Mouse (Mus musculus): ENCODE results near the gene Zdhhc6.

The Zdhhc6 gene

DNA sequence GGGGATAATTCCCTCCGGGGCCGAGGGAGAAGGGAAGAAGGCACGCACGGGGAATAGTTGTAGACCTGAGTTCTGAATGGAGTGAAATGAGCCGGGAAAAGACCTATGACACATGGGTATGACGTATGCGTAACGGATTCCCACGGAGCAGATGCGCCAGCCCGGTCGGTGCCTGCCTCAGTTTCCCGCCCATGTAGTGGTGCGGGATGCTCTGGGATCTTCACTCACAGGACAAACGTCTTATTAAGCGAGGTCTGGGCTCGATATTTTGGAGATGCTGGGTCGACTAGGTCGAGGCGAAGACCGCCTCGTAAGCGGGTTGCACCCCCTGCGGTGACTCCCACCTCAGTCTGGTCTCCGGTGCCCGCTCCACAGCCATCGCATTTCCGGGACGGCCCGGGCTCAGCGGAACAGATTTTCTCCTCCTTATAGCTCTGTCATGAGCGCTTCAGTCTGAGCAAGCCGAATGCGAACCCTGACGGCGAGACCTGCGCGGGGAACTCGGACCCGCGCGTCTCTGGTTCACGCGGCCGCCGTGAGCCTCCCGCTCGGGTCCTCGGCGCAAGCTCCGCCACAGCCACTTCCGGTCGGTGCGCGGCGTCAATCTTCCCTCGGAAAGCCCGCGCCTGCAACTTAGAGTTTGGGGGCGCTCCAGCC lies at the start of gene Zdhhc6:
TSS of gene Zdhhc6 (minus strand) at position 581 of the 657 bp plus-strand sequence.
- DNase-seq, result peak; percentile 86 to 89

DNA sequence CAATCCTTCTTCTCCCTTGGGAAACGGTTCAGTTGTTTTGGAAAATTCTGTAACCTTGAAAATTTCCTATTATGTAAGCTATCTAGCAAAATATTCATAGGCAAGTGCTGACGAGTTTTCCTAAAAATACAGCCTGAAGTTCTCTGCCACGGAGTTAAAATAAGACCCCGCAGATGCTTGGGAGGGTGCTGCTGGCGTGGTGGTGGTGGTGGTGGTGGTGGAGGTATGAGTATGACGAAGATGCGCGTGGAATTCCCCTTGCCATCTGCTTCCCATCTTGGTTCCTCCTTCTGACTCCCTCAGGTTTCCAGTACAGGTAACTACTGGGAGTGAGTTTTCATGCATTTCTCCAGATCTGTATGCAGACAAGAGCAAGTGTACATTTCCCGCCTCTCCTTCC lies 46.8 kb upstream of the Zdhhc6 start:
- no peak for DNase-seq

DNA sequence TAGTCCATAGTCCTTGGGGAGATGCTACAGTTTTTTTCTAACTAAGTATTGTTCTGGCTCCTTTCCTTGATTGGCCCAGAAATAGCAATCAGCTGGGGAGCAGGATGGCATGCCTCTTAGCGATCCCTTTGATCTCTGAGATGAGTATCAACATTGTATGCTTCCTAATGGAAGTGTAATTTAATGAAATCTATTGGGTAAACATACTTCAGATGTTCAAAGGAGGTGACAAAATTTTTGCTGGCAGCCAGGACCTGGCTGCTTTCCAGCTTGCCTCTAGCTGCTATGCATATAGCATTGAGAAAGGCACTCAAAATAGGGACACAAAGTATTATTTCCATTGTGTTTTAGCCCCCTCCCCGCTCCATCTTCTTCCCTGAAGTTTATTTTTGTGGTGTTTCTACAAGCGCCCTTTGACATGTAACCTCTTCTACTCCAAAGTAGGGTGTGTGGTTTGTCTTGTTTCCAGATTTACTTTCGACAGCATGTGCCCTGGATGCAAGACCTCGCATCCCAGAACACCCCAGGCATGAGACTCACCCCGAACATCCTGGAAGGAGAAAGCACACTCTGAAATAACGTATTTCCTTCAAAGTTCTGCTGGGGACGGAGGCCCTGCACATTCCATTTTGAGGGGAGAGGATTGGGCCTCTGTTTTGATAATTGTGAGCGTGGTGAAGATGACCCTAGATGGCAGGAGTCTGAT lies 35.0 kb upstream of the Zdhhc6 start:
- no peak for DNase-seq

DNA sequence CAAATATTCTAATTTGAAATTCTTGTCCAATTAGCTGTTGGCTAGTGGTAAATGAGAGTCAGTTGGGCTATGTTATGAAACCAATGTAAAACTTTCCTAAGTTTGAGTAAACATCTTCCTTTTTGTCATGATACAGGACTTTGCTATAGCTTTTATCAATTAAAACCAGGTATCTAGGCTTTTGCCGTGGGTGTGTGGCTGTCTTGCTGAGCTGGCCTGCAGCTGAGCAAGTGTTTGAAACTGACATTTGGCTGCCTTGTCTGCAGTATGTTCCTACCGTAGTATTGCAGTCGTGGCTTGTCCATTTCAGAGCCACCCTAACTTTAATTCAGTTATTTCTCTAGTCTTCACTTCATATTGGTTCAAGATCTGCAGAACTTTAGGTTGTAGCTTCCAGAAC lies 32.4 kb upstream of the Zdhhc6 start:
- DNase-seq, result no peak

DNA sequence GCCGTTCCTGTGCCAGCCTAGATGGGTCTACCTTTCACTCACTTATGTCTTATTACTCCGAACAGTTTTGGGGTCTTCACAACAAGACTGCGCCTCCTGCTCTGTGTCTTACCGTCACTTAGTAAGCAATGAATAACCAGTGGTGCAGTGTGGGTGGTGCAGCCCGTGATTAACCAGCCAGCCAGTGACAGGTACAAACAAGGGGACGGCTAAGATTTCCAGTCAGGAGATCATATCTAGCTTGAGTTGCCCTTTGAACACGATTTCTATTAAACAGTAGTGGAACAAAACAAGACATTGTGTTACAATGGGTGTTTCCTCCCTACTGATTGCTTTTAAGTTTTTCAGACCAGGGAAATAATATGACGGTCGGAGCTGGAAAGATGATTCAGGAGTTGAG lies 27.4 kb upstream of the Zdhhc6 start:
- no peak for DNase-seq

DNA sequence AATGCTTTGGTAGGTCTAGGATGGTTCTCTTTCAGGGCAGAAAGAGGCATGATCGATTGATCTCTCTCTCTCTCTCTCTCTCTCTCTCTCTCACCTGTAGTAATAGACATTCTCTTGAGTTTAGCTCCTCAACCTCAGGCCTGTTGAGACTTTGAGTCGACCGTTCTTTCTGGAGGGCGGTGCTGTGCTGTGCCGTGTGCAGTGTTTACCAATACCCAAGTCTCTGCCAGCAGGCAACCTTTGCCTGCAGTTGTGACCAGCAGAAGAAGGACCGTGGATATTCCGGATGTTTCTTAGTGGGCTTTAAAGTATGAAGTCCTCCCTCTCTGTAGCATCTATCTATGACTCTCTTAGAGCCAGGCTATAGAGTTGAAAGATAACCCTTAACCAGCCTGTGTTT lies 26.6 kb upstream of the Zdhhc6 start:
- no peak for DNase-seq

DNA sequence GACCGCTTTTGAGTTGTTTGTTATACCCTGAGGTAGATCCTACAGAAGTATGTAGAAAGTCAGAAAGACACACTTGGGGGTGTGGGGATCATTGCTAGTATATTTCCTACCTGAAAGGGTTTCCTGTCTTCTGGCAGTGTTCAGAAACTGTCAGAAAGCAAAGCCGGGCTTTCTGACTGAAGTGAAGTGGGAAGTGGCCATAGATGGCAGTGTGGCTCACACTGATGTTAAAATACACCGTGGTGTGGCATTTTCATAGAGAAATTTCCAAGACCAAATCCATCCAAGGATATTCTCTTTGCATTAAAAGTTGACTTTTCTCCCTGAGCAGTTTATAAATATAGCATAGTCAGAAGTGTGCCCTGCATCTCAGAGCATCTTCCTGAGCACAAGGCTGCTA lies 25.5 kb upstream of the Zdhhc6 start:
- no peak for DNase-seq

DNA sequence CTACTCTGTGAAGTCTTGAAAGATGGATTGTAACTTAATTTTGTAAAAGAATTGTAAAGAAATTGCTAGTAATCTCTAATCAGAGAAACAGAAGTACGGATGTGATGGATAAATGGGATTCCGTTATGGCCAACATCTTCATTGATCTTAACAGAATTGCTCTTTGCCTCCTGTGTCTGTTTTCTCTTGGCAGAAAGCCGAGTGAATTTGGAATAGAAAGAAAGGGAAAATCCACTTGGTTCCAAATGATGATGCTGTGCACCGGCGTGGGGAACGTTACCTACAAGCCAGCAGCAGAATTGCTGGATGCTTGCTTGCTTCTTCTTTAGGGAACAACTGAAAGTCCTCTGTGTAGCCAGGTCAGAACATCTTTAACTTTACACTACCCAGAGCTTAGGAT lies 24.7 kb upstream of the Zdhhc6 start:
- DNase-seq, result no peak

DNA sequence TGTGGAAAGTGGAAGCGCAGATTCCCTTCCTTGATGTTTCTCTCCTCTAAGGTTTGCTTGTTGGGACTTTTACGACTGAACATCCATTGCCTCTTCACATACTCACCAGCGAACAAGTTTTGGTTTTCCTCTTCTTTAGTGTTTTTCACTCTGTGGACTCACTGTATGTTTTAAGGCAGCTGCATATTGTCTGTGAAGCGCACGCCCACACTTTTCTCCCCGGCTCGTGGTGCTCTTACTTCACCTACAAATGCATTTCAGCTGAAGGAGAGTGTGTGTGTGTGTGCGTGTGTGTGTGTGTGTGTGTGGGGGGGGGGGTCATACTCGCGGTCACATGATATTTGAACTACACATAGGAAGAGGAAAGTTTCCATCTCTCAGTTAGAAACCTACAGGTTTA lies 21.8 kb upstream of the Zdhhc6 start:
- no peak for DNase-seq

DNA sequence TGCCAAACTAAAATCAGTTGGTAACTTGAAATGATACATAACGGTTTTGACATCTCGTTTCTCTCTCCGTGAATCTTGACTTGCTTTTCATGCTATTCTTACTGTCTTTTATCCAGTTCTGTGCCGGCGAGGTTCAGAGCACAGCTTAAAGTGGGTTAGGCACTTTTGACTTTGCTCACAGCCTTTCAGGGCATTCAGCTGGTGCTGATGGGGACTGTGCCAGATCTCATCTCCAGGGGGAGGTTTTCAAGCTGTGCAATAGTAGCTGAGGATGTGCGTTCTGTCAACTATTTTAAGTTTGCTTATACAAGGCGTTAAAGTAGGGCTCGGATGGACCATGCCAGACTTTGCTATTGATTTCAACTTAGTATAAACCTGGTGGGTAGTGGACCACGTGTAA lies 21.2 kb upstream of the Zdhhc6 start:
- no peak for DNase-seq

DNA sequence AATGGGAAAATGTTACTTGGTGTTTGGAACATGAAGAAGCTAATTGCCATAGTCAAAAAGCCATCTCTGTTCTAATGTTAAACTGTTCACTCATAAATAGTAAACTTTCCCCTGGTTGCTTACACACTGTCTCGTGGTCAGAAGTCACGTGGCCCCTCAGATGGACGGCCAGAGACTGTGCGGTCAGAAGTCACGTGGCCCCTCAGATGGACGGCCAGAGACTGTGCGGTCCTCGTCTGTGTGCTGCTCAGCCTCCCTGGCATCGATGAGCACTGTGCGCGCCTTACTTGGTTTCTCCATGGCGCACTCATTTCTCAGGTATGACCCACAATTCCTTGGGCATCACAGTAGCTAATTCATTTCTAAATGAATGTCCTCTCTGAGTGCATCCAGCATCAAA lies 20.6 kb upstream of the Zdhhc6 start:
- DNase-seq, result no peak

DNA sequence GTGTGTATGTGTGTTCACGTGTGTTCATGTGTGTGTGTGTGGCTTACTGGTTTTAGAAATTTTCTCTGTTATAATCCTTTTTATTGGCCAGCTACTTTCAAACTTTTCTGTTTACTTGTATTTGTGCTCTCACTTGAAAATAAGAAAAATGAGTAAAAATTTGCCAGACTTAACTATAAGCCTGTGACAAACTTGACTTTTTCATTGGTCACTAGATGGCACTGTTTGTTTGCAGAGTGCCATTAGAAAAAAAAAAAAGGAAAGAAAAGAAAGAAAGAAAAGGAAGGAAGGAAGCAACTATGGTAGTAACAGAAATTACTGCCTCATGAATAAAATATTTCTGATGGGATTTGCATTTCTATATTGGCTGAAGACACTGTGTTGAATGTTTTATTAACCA lies 20.0 kb upstream of the Zdhhc6 start:
- DNase-seq, result no peak

DNA sequence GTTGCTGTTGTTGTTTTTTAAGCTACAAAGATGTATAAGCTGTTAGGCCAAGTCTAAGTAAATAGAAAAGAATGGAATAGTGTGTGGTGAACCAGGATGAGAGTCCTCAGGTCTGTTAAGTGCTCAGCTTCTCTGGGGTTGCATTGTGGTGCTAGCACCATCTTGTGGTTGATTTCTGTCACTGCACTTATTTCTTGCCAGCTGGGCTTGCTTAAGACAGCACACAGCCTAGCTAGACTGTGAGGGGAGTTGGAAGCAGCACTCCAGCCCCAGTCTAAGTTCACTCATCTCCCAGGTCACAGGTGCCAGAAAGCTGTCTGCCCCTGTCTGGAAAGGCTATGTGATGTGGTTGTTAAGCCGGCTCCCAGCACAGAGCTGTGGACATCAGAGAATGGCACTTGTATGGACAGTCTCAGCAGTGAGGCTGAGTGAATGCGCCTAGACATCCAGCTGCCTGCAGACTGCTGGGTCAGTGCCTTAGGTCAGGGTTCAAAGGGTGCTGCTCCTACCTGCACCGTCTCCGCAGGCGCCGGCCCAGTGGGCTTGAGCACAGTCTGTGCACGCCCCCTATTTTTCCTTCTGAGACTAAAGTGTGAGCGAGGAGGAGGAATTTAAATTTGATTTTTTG lies 16.9 kb upstream of the Zdhhc6 start:
- peak; percentile 56 to 71 for DNase-seq

DNA sequence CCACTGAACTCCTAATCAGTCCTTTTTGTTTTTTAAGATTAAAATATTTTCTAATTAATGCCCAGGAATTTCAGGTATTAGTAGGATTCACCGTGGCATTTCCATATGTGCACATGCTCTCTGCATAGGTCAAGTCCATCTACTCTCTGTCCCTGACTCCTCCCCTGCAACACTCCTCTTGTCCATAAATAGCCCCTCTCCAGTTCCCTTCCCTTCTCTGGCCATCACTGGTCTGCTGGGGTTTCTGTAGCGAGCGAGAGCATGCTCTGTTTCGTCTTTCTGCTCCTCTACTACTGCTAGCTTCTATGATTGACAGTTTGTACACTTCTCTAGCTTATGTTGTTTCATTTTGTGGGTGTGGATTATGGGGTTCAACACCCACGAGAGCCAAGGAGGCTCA lies 15.9 kb upstream of the Zdhhc6 start:
- DNase-seq, result no peak

DNA sequence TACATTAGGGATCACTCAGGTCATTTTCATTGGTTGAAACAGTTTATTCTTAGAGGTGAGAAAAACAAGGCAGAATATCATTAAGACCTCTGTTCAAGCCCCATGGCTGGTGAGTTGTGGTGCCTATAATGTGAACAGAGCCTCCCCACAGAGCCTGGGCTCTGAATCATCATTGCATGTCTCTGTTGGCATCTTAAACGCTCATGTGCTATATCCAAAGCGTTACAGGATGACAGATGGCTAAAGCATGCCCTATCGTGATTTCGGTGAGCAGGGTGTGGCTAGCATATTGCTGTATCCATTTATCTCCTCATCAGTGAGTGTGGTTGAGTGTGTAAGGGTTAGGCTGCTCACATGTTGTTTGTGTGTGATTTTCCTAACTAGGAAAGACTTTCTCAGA lies 11.7 kb upstream of the Zdhhc6 start:
- DNase-seq, result peak; percentile 18 to 39

DNA sequence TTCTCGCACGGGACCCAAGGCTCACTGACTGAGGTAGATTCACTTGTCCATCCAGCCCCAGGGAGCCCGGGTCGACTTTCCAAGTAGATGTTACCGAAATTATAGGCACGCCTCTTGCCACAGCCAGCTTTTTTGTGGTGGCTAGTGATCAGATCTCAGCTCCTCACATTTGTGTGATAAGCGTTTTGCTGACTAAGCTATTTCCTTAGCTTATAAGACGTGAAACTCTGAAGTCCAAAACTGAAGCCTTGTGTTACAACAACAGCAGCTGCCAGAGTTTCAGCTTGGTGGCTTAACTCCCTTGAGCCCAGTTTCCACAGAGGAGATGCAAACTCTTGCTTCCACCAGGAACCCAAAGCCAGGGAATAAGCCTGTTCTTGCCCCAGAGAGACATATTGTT lies 6.8 kb upstream of the Zdhhc6 start:
- DNase-seq, result no peak

DNA sequence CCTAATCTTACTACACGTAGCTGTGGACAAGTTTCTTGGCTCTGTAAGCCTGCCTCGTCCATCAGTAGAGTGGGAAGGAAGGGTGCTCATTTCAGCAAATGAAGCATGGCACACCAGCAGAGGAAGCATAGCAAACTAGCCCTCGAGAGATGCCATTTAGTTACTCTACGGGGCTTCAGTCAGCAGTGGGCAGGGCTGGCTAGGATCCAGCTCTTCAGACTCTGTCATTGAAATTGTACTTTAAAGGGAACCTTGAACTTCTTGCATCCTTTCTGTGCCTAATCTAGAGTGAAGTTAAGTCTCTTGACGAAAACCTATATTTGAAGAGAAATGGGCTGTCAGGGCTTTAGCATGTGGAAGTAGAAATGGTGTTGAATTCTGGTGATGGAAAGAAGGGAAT lies 3.7 kb upstream of the Zdhhc6 start:
- no peak for DNase-seq

DNA sequence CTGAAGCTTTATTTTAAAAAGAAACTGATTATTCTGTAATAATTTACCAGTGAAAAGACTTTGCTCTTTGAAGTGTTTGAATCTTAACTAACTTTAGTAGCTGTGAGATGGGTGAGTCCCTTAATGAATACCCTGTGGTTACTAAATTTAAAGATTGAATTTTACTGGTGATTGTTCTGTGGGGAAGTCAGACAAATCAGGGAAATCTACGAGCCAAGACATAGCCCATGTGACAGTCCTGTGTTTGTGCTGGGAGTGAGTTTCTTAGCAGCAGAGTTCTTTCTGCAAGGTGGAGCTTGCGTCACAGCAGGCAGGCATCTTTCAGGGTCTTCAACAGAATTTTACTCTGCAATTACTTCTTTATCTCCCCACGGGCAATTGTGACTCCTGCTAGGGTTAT lies 3.2 kb upstream of the Zdhhc6 start:
- no peak for DNase-seq

DNA sequence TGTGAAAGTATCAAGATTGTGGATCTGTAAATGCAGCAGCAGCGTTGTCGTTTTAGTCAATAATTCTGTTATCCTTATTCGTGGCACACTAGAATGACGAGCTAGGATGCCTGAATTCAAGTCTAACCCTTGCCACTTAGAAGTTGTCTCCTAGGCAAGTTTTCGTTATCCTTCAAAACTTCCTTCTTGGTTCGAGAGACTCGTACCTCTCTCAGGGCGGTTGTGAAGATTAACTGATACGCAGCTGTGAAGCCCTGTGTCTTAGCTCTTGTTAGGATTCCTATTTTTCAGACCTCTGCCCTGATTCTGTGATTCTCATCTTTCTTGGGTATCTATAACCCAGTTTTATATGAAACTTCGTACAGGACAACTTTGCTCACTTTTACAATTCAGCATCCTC lies 1.1 kb upstream of the Zdhhc6 start:
- DNase-seq, result no peak

DNA sequence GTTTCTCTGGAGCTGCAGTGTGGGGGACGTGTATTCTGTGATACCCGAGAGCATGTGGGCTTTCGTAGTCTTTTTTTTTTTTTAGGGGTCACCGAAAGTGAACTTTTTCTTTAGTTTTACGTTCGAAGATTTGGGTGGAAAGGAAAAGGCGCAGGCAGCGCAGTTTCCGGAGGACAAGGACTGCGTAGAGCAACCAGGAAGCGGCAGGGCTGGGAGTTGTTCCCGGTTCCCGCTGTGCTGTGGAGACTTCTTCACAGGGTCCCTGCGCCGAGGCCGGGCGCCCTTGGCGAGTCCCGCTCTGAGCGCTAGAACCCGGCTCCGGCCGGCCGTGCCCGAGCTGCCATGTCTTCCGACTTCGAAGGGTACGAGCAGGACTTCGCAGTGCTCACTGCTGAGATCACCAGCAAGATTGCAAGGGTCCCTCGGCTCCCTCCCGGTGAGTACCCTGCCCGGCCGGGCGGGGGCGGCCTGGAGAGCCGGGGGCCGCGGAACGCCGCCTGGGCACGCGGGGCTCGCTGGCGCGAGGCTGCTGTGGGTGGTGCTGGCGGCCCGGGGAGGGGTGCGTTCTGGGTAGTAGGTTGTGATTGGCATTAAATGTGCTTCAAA lies 380 bp upstream of the Zdhhc6 start, which contains the start of gene Vti1a:
TSS of gene Vti1a (plus strand) at position 187 of the 606 bp plus-strand sequence.
- DNase-seq, result peak; percentile 91 to 95

DNA sequence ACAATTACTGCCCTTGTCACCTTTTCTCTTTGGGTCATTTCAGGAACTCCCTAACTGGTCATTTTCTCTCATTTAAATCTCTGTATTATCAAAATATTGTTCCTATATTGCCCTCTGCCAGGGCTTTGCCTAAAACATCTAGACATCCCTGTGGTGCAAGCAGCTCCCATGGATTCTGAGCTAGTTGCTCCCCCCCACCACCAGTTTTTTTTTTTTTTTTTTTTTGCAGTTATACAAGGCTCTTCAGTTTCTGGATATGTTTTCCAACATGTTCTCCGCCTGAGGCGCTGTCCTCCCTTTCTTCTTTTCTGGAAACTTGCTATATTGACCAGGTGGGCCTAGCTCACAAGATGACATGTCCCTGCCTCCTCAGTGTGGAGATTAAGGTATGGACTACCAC lies 2.2 kb downstream of the Zdhhc6 start:
- DNase-seq, result no peak

DNA sequence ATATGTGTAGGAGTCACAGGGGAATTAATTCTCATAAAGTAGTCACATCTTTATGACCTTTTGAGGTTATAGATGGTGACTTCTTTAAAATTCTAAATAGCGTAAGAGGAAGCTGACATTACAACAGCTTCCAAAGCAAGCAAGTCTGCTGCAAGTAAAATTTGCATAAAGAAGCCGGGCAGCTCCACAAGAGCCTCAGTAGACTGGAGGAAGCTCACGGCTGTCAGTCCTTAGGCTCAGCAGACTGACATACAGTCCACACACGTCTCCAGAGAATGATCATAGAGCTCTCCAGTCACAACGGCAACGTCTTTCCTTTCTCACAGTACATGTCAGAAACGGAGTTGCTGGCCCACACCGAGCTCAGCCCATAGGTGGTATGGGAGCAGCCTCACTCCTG lies 4.0 kb downstream of the Zdhhc6 start:
- DNase-seq, result no peak

DNA sequence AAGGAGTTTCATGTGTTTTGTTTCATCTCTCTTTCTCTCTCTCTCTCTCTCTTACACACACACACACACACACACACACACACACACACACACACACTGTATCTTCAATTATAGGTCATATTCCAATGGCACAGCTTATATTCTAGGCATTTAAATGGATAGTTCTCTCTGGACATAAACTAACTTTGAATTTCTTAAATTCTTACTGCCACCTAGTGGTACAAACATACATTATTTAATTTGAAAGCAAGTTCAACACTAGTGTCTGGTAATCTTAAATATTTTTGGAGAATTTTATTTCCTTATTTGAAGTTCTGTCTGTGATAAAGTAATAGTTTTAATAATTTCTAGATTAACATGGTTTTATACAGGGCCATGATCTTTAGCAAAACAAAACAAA lies 10.8 kb downstream of the Zdhhc6 start:
- no peak for DNase-seq

DNA sequence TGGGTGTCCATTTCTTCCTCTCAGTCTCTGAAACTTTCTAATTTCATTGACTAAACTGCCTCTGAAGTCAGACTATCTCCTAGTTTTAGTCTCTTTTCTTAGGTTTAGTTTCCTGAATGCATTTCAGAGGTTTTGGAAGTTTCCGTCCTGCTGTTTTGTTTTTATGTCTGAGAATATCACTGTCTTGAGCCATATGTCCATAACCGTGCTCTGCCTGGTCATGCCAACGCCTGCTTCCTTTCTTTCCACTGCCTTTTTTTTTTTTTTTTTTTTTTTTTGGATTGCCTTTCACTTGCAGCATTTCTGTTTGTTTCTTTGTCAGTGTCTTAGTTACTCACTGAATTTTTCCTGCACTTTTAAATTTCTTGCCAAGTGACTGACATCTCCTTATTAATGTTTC lies 15.3 kb downstream of the Zdhhc6 start:
- no peak for DNase-seq

Data from cerebellum, postnatal 36 days (tissue).